Mouse (Mus musculus): ENCODE results near the gene Myl4. TPM values are rescaled to one million over a fixed set of nuclear protein-coding genes. Genes with fewer than 3 reads are reported as not detected.

Gene Myl4
- polyA plus RNA-seq, 1 experiment from 2014 or later = not detected

Other genes starting within 250 kb of the Myl4 start
- gene Kansl1, start 81.8 kb upstream of the Myl4 start, polyA plus RNA-seq (2018) = 32.1 to 39.2 TPM (median 34.2 TPM) in 3 replicates
- 18.2 to 24.2 TPM (median 19.9 TPM) in 3 replicates for gene Cdc27, start within 50 bp of the Myl4 start, polyA plus RNA-seq (2018)
- 5.8 to 15.4 TPM (median 7.0 TPM) in 3 replicates for gene Itgb3, start 57.3 kb downstream of the Myl4 start, polyA plus RNA-seq (2018)
- gene Gm11639, start 135.0 kb downstream of the Myl4 start, polyA plus RNA-seq (2018) = not detected in 3 replicates

Data from macrophage (primary cell).